Mouse (Mus musculus) embryonic facial prominence, embryonic 15.5 days (tissue): ENCODE measurements at regions not wholly inside any gene's neighbourhood (a gene's known extent, or its start where the extent isn't known, plus 50 kb on each side); places are given as distances from the start of the nearest gene placed in this dataset.

Experiments
- ATAC-seq: fragments of 200-750 bp; cut with Nextera tagmentation; 2 replicates; pipeline ENCODE4 v1.8.0; 2017; ENCODE audit warnings: low read depth, moderate TSS enrichment; ENCODE audit not compliant: insufficient number of reproducible peaks, low FRiP score, low TSS enrichment
- H3K27ac ChIP-seq: fragments of 300-500 bp; sonication (generic); replicated peaks from 2 replicates; pipeline ENCODE4 v1.5.1; 2015; ENCODE audit warnings: mild to moderate bottlenecking, inconsistent platforms
- H3K27me3 ChIP-seq: fragments of 300-500 bp; sonication (generic); 2 replicates; pipeline ENCODE4 v1.6.1; 2015; ENCODE audit warnings: inconsistent platforms
- H3K36me3 ChIP-seq: fragments of 300-500 bp; sonication (generic); 2 replicates; pipeline ENCODE4 v1.6.1; 2015; ENCODE audit warnings: mild to moderate bottlenecking, inconsistent platforms
- H3K4me1 ChIP-seq: fragments of 300-500 bp; sonication (generic); 2 replicates; pipeline ENCODE4 v1.6.1; 2015; ENCODE audit warnings: inconsistent platforms
- H3K4me2 ChIP-seq: fragments of 300-500 bp; sonication (generic); replicated peaks from 2 replicates; pipeline ENCODE4 v1.6.1; 2015; ENCODE audit warnings: mild to moderate bottlenecking, inconsistent platforms
- H3K4me3 ChIP-seq: fragments of 300-500 bp; sonication (generic); replicated peaks from 2 replicates; pipeline ENCODE4 v1.5.1; 2015; ENCODE audit warnings: mild to moderate bottlenecking, inconsistent platforms
- H3K9ac ChIP-seq: fragments of 300-500 bp; sonication (generic); 2 replicates; pipeline ENCODE4 v1.6.1; 2015; ENCODE audit warnings: inconsistent platforms
- H3K9me3 ChIP-seq: fragments of 300-500 bp; sonication (generic); replicated peaks from 2 replicates; pipeline ENCODE4 v1.6.1; 2016; ENCODE audit warnings: inconsistent platforms
- WGBS: fragments of 180-500 bp; shearing (Covaris S2); methylation state at CpG from one replicate; pipeline ENCODE4 v1.1.7; 2015; 5-methylcytosine and 5-hydroxymethylcytosine counted together

GRCm38 (mm10) chr1:33042424-33042823 is 495.3 kb upstream of the Gm5415 start:
- WGBS, result 43% methylated on average over 2 of the region's 2 CpGs

GRCm38 (mm10) chr1:33040740-33041139 is 493.6 kb upstream of the Gm5415 start:
- no peak overlapping the region for H3K4me2 ChIP-seq
- no peak overlapping the region for H3K27ac ChIP-seq
- no peak overlapping the region for H3K4me3 ChIP-seq
- H3K9me3 ChIP-seq, result no peaks in the 10 kb centered on the region
- H3K9ac ChIP-seq, result no peak overlapping the region
- 79% methylated on average over 4 of the region's 4 CpGs for WGBS
- no peak for ATAC-seq
- no peaks in the 10 kb centered on the region for H3K4me1 ChIP-seq
- no peaks in the 10 kb centered on the region for H3K27me3 ChIP-seq
- no peaks in the 10 kb centered on the region for H3K36me3 ChIP-seq

More at GRCm38 (mm10) chr1:33042424-33042823, 495.3 kb upstream of the Gm5415 start:
- Histone ChIP-seq H3K4me1 (no peaks in the 10 kb centered on the region), H3K27ac (no peak overlapping the region), H3K9ac (no peak overlapping the region), H3K4me2 (no peak overlapping the region), H3K27me3 (no peaks in the 10 kb centered on the region), H3K9me3 (no peaks in the 10 kb centered on the region), H3K4me3 (no peak overlapping the region), H3K36me3 (no peaks in the 10 kb centered on the region)
- ATAC-seq, result no peak

DNA sequence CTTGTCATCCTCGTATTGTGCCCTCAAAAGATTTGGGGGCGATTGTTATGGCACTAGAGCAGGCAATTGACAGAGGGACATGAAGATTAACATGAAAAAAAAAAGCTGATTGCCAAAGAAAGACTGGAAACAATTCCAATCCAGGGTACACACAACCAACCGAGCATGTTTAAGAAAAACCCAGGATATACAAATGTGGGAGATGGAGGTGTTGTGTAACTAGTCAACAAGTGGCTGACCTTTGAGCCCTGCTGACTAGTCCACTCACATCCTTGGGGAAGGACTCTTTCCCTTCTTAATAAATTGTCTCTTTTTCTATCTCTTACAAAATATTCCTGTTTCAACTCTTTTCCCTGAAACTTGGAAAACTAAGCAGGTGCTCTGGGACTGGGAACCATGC is 484.9 kb upstream of the Gm5415 start:
- H3K4me1 ChIP-seq, result no peaks in the 10 kb centered on the region
- H3K4me2 ChIP-seq, result no peak overlapping the region
- no peak for ATAC-seq
- no peak overlapping the region for H3K27ac ChIP-seq
- no peak overlapping the region for H3K4me3 ChIP-seq
- no peaks in the 10 kb centered on the region for H3K36me3 ChIP-seq
- 61% methylated on average over 3 of the region's 3 CpGs for WGBS
- H3K27me3 ChIP-seq, result no peaks in the 10 kb centered on the region
- no peak overlapping the region for H3K9ac ChIP-seq
- no peaks in the 10 kb centered on the region for H3K9me3 ChIP-seq

GRCm38 (mm10) chr1:33026683-33027415 is 479.8 kb upstream of the Gm5415 start:
- no peak overlapping the region for H3K4me3 ChIP-seq
- H3K27me3 ChIP-seq, result no peaks in the 10 kb centered on the region
- H3K27ac ChIP-seq, result no peak overlapping the region
- no peaks in the 10 kb centered on the region for H3K4me1 ChIP-seq
- no peaks in the 10 kb centered on the region for H3K36me3 ChIP-seq
- H3K4me2 ChIP-seq, result no peak overlapping the region
- WGBS, result 56% methylated on average over 8 of the region's 8 CpGs
- no peak overlapping the region for H3K9ac ChIP-seq
- no peak for ATAC-seq
- H3K9me3 ChIP-seq, result no peaks in the 10 kb centered on the region

- Histone ChIP-seq H3K4me1 (no peaks in the 10 kb centered on the region), H3K36me3 (no peaks in the 10 kb centered on the region), H3K4me2 (no peak overlapping the region), H3K4me3 (no peak overlapping the region), H3K9me3 (no peaks in the 10 kb centered on the region), H3K27me3 (no peaks in the 10 kb centered on the region), H3K9ac (no peak overlapping the region), H3K27ac (no peak overlapping the region)
- 60% methylated on average over 7 of the region's 7 CpGs for WGBS
- ATAC-seq, result no peak
Observed at GRCm38 (mm10) chr1:33025379-33025778, 478.3 kb upstream of the Gm5415 start.

DNA sequence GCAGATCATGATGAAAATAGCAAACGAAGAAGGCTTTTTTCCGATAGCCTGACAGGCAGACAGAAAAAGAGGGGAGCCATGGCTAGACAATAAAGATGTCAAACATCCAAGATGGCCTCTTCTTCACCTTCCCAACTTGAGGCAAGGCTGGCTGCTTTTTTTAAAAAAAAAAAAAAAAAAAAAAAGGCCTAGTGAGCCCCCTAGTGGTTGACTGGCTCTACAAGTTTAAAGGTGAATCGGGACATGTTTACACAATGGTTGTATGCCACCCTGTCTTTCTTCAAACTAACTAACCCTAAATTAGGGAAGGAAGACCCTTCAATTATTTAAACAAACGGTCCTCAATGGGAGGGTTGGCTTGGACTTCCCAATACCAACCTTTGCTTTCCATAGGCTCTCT is 475.8 kb upstream of the Gm5415 start:
- no peaks in the 10 kb centered on the region for H3K27me3 ChIP-seq
- no peaks in the 10 kb centered on the region for H3K9me3 ChIP-seq
- no peak overlapping the region for H3K9ac ChIP-seq
- no peaks in the 10 kb centered on the region for H3K4me1 ChIP-seq
- no peak for ATAC-seq
- WGBS, result 77% methylated on average over 4 of the region's 4 CpGs
- H3K4me3 ChIP-seq, result no peak overlapping the region
- H3K4me2 ChIP-seq, result no peak overlapping the region
- H3K36me3 ChIP-seq, result no peaks in the 10 kb centered on the region
- H3K27ac ChIP-seq, result no peak overlapping the region

- WGBS, result 70% methylated on average over 3 of the region's 3 CpGs
- H3K4me3 ChIP-seq, result no peak overlapping the region
- H3K4me2 ChIP-seq, result no peak overlapping the region
- H3K9ac ChIP-seq, result no peak overlapping the region
- H3K4me1 ChIP-seq, result no peaks in the 10 kb centered on the region
- no peaks in the 10 kb centered on the region for H3K9me3 ChIP-seq
- no peak for ATAC-seq
- H3K27me3 ChIP-seq, result no peaks in the 10 kb centered on the region
- no peaks in the 10 kb centered on the region for H3K36me3 ChIP-seq
- no peak overlapping the region for H3K27ac ChIP-seq
Observed at GRCm38 (mm10) chr1:33003992-33004391, 456.9 kb upstream of the Gm5415 start.

DNA sequence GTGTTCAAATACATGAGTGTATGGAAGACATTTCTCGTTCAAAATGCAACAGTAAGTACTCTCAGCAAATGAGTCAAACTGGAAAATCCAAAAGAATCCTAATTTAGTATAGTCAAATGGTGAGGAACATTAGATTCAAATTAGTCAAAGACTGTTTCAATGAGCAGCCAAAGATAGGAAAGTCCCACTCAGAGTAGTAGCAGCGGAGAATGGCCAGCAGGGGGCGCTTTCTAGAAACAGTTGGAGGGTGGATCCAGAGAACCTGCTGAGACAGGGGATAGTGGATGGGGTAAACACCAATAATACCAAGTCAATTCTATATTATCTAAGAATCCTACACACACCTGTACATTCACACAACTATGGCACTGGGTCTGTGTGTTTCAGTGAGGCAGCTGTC is 417.9 kb upstream of the Gm5415 start:
- H3K36me3 ChIP-seq, result no peaks in the 10 kb centered on the region
- 58% methylated on average over 3 of the region's 3 CpGs for WGBS
- H3K27ac ChIP-seq, result no peak overlapping the region
- no peaks in the 10 kb centered on the region for H3K4me1 ChIP-seq
- no peaks in the 10 kb centered on the region for H3K27me3 ChIP-seq
- no peak for ATAC-seq
- no peaks in the 10 kb centered on the region for H3K9me3 ChIP-seq
- no peak overlapping the region for H3K9ac ChIP-seq
- H3K4me3 ChIP-seq, result no peak overlapping the region
- no peak overlapping the region for H3K4me2 ChIP-seq

DNA sequence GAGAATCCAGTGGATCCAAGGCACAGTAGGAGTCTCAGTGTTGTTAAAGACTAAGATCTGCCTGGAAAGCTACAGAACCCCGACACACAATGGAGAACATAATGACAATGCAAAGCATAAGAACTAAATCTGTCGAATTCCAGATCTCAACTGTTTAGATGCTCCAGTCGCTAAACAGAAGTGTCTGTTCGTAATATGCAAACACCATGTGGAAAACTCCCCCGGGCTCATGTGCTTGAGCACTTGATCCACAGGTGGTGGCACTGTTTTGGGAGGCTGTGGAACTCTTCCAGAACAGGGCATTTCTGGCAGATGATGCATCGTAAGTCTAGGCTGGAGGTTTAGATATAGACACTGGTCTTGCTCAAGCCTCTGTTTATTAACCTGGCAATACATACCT is 412.2 kb upstream of the Gm5415 start:
- no peak for ATAC-seq
- Histone ChIP-seq H3K4me3 (no peak overlapping the region), H3K4me2 (no peak overlapping the region), H3K9ac (no peak overlapping the region), H3K27ac (no peak overlapping the region), H3K27me3 (no peaks in the 10 kb centered on the region), H3K4me1 (no peaks in the 10 kb centered on the region), H3K36me3 (no peaks in the 10 kb centered on the region), H3K9me3 (no peaks in the 10 kb centered on the region)
- WGBS, result 66% methylated on average over 6 of the region's 6 CpGs

DNA sequence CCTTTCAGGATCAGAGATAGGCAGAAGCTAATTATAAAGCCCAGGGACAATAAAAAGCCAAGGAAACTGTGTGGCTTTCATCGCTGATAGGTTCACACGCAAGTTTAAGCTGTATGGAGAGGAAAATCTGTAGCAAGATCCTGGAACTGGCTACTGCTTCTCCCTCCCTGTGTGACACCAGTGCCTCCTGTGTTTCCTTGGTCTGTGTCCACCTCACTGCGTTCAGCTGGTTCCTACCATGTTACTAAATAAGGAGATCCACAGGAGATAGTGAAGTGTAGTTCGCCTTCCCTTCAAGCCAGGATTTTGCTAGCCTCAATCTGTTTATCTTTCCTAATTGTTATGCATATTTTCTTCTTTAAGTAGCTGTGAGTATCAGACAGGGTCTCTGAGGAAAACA is 399.2 kb upstream of the Gm5415 start:
- H3K4me1 ChIP-seq, result no peaks in the 10 kb centered on the region
- no peak overlapping the region for H3K9ac ChIP-seq
- no peaks in the 10 kb centered on the region for H3K9me3 ChIP-seq
- WGBS, result 80% methylated on average over 4 of the region's 4 CpGs
- no peak for ATAC-seq
- no peaks in the 10 kb centered on the region for H3K27me3 ChIP-seq
- H3K4me2 ChIP-seq, result no peak overlapping the region
- H3K4me3 ChIP-seq, result no peak overlapping the region
- no peaks in the 10 kb centered on the region for H3K36me3 ChIP-seq
- no peak overlapping the region for H3K27ac ChIP-seq

GRCm38 (mm10) chr1:32930381-32930780 is 383.3 kb upstream of the Gm5415 start:
- H3K4me2 ChIP-seq, result no peak overlapping the region
- 55% methylated on average over 3 of the region's 3 CpGs for WGBS
- no peak overlapping the region for H3K9ac ChIP-seq

GRCm38 (mm10) chr1:32902437-32902836 is 355.3 kb upstream of the Gm5415 start:
- Histone ChIP-seq H3K27me3 (no peaks in the 10 kb centered on the region), H3K9ac (no peak overlapping the region), H3K4me3 (no peak overlapping the region), H3K27ac (no peak overlapping the region), H3K9me3 (no peaks in the 10 kb centered on the region), H3K4me2 (no peak overlapping the region), H3K36me3 (no peaks in the 10 kb centered on the region), H3K4me1 (no peaks in the 10 kb centered on the region)
- ATAC-seq, result no peak

More at GRCm38 (mm10) chr1:32930381-32930780, 383.3 kb upstream of the Gm5415 start:
- Histone ChIP-seq H3K27ac (no peak overlapping the region), H3K4me3 (no peak overlapping the region), H3K27me3 (no peaks in the 10 kb centered on the region), H3K4me1 (no peaks in the 10 kb centered on the region), H3K36me3 (no peaks in the 10 kb centered on the region), H3K9me3 (no peaks in the 10 kb centered on the region)
- no peak for ATAC-seq
